ENCODE assay signal across 10 mouse cellular contexts in the genomic region with DNA sequence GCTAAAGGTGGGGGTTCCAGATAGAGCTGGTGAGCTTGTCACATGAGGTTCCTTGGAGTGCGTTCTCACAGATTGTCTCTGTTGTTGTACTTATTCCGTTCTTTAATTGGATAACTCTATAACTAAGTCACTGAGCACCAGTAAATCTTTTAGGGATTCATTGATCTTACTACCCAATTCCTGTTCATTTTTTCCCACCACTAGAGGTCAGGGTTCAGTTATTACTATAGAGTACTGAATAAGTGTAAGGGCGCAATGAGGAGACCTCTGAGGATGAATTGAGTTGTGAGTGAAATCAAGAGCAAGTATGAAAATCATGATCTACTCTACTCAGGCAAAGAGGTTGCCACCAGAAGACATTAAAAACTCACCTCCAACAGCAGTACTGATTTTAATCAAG.
DNase-seq lines count a peak whose midpoint lies in the region; ATAC-seq and TF ChIP-seq lines count a peak whose summit lies in the region.
"Had no signal": no experiment of that assay in that cellular context is flagged by ENCODE, and none has a peak within 500 bp of the region (broad histone marks: within the 10 kb centered on the region; RNA-seq: fewer than 3 reads in every experiment).

No protein-coding gene starts in this region.

- no peaks in the 10 kb centered on the region for H3K27me3 ChIP-seq in lung, embryonic 14.5 days (ENCODE audit: insufficient read depth, low read length)
- H3K27me3 ChIP-seq: heart, embryonic 15.5 days had no signal

- no peaks in the 10 kb centered on the region for H3K9me3 ChIP-seq in lung, embryonic 14.5 days (ENCODE audit: low read depth, low read length)
- H3K9me3 ChIP-seq: heart, embryonic 15.5 days had no signal

- no peak overlapping the region for H3K9ac ChIP-seq in lung, embryonic 14.5 days
- H3K9ac ChIP-seq: heart, embryonic 15.5 days had no signal

- H3K27ac ChIP-seq in lung, embryonic 14.5 days (ENCODE audit: low read depth): no peak overlapping the region
- H3K27ac ChIP-seq: heart, embryonic 15.5 days had no signal

- H3K4me3 ChIP-seq in lung, embryonic 14.5 days (ENCODE audit: low read depth, low read length): no peak overlapping the region
- H3K4me3 ChIP-seq: heart, embryonic 15.5 days had no signal

- DNase-seq in heart, postnatal 10 days: peak; percentile 20 to 36
- no peak for DNase-seq in heart, postnatal 25 days (ENCODE audit: low spot score)
- DNase-seq in lung, embryonic 14.5 days: peak; percentile 62
- no peak for DNase-seq in lung, postnatal 4 days
- peak; percentile 13 for DNase-seq in WW6 (ENCODE audit: low read depth, low spot score)
- DNase-seq in retina, postnatal 1 day: peak; percentile 9
- DNase-seq in urinary bladder, postnatal 25 days (ENCODE audit: low spot score): no peak
- DNase-seq: cerebellum, adult 8-10 months; thymus, postnatal 14 days had no signal

- H3K4me2 ChIP-seq in lung, embryonic 14.5 days: no peak overlapping the region
- H3K4me2 ChIP-seq: heart, embryonic 15.5 days had no signal

- ATAC-seq in lung, embryonic 14.5 days (ENCODE audit: insufficient read depth): no peak

- TF ChIP-seq CTCF in lung, embryonic 14.5 days (IDR thresholded peaks at IDR 0.05; ENCODE audit: low read depth): peak; percentile 26

- 77% methylated on average over 3 of the region's 3 CpGs for WGBS in lung, embryonic 14.5 days

- intact Hi-C loops in heart, postnatal 10 days (cut with DNase I): no loop called here
- intact Hi-C loops in heart, postnatal 25 days (cut with DNase I): loop anchor here (10.0 kb wide), 1 partner anchor 544 kb away; no protein-coding TSS in a partner anchor

- no peaks in the 10 kb centered on the region for H3K36me3 ChIP-seq in lung, embryonic 14.5 days (ENCODE audit: insufficient read depth)
- H3K36me3 ChIP-seq: heart, embryonic 15.5 days had no signal

- no peaks in the 10 kb centered on the region for H3K4me1 ChIP-seq in lung, embryonic 14.5 days (ENCODE audit: insufficient read depth)

Comparison
In these comparisons a context has a peak if more than half of its experiments do, and no peak if none do; other contexts are left out.
1. DNase-seq: peak in heart, postnatal 10 days (2 of 2), lung, embryonic 14.5 days (single experiment), WW6 (single experiment) and retina, postnatal 1 day (single experiment); none in heart, postnatal 25 days (single experiment), lung, postnatal 4 days (0 of 2) and urinary bladder, postnatal 25 days (single experiment).